Comparison of ENCODE assay signal across 8 mouse cellular contexts in the genomic region with DNA sequence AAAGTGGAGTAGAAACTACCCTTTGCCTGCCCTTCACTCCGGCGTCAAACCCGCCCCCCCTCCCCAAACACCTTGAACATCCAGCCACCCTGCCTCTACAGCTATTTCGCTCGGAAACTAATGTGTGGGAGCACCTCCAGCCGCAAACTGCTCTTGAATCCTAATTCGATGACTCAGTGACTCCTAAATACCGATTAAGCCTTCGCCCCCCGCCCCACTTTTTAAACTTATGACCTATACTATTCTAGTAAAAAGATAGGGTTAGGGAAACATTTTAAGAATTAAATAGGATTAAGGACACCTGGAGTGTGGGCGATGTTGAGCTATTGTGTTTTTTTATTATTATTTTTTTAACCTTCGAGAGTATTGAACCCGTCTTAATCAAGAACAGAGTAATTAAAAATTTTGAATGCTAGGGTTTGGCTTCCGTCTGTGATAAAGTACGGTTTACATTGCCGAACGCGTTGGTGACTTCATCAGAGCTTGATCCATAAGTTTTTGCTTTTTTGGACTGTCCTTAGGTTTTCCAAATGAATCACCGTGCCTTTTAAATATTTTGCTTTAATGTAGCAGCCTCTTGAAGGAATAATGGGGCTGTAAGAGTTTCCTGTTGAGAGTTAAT. TPM values are rescaled to one million over a fixed set of nuclear protein-coding genes. Genes with fewer than 3 reads are reported as not detected.
A peak's percentile ranks its signal among the peaks of the same experiment; 100 is the strongest.
DNase-seq lines count a peak whose midpoint lies in the region; ATAC-seq and TF ChIP-seq lines count a peak whose summit lies in the region.

No protein-coding gene starts in this region.

- no peaks in the 10 kb centered on the region for H3K9me3 ChIP-seq in forebrain, embryonic 14.5 days (replicated peaks; ENCODE audit: control insufficient read depth, low read length)
- H3K9me3 ChIP-seq in liver, postnatal 0 days (ENCODE audit: low read length), result no peaks in the 10 kb centered on the region

- peak overlapping the region; percentile 79 for H3K4me2 ChIP-seq in forebrain, embryonic 14.5 days (ENCODE audit: low read length)
- peak overlapping the region; percentile 95 for H3K4me2 ChIP-seq in liver, postnatal 0 days (ENCODE audit: low read depth, low read length)

- peak overlapping the region; percentile 96 for H3K9ac ChIP-seq in forebrain, embryonic 14.5 days (ENCODE audit: low read length)
- H3K9ac ChIP-seq in liver, postnatal 0 days (replicated peaks), result peak overlapping the region; percentile 87

- no peak for TF ChIP-seq EP300 in liver, postnatal 0 days (IDR thresholded peaks at IDR 0.05; ENCODE audit: low read depth)

- H3K36me3 ChIP-seq in forebrain, embryonic 14.5 days (ENCODE audit: control insufficient read depth, insufficient read depth, low read length), result no peaks in the 10 kb centered on the region
- H3K36me3 ChIP-seq in liver, postnatal 0 days (replicated peaks; ENCODE audit: insufficient read depth, low read length), result no peaks in the 10 kb centered on the region

- peak overlapping the region; percentile 91 for H3K4me3 ChIP-seq in forebrain, embryonic 14.5 days (ENCODE audit: low read depth, low read length)
- peak overlapping the region; percentile 85 for H3K4me3 ChIP-seq in liver, postnatal 0 days (ENCODE audit: low read depth, low read length)

- H3K27me3 ChIP-seq in forebrain, embryonic 14.5 days (replicated peaks; ENCODE audit: control insufficient read depth, insufficient read depth, low read length), result no peaks in the 10 kb centered on the region
- H3K27me3 ChIP-seq in liver, postnatal 0 days (ENCODE audit: insufficient read depth, low read length), result no peaks in the 10 kb centered on the region

- H3K27ac ChIP-seq in forebrain, embryonic 14.5 days (ENCODE audit: low read depth, low read length), result peak overlapping the region; percentile 99
- H3K27ac ChIP-seq in liver, postnatal 0 days (ENCODE audit: low read depth), result peak overlapping the region; percentile 96

- peak; percentile 26 for DNase-seq in kidney, adult 9 months
- DNase-seq in kidney, adult 18-20 months, result no peak
- DNase-seq in Muller cell, postnatal 12 days (ENCODE audit: inconsistent ontology term), result peak; percentile 51
- DNase-seq in forebrain, embryonic 14.5 days (ENCODE audit: low spot score), result peak; percentile 22
- no peak for DNase-seq in liver, postnatal 0 days
- no peak for DNase-seq in urinary bladder, adult 2 months (ENCODE audit: low spot score)
- DNase-seq in gastrocnemius, postnatal 10 days, result no peak
- DNase-seq in lung, postnatal 4 days, result no peak

- WGBS in forebrain, embryonic 14.5 days, result under 1% methylated on average over 19 of the region's 19 CpGs
- under 1% methylated on average over 19 of the region's 19 CpGs for WGBS in liver, postnatal 0 days (ENCODE audit: insufficient replicate concordance)

- TF ChIP-seq CTCF in liver, postnatal 0 days (IDR thresholded peaks at IDR 0.05; ENCODE audit: low read depth), result no peak

- ATAC-seq in forebrain, embryonic 14.5 days, result no peak
- ATAC-seq in liver, postnatal 0 days, result no peak

- peaks cover 13% of the 10 kb centered on the region for H3K4me1 ChIP-seq in forebrain, embryonic 14.5 days (ENCODE audit: control insufficient read depth, insufficient read depth, low read length)
- peaks cover 10% of the 10 kb centered on the region for H3K4me1 ChIP-seq in liver, postnatal 0 days (ENCODE audit: insufficient read depth)

RNA-seq across cellular contexts. Expression of a gene that starts 0.9 kb away (rescaled TPM):
- 11.2 and 11.5 TPM in 2 replicates for polyA plus RNA-seq in forebrain, embryonic 14.5 days (2014; fragmentation: Nextera tagmentation; extraction: Ambion mirVana)
- 2.7 and 2.8 TPM in 2 replicates for polyA plus RNA-seq in liver, postnatal 0 days (2015; fragmentation: Nextera tagmentation; extraction: Ambion mirVana)
- polyA plus RNA-seq in urinary bladder, adult 2 months (2012; rRNA removed), result 12.5 and 15.9 TPM in 2 replicates
- total RNA-seq in gastrocnemius, postnatal 10 days (2021), result 10 to 100 TPM; 22.7 to 28.4 TPM

Comparison
In these comparisons a context has a peak if more than half of its experiments do, and no peak if none do; other contexts are left out.
1. DNase-seq: peak in kidney, adult 9 months (single experiment), Muller cell, postnatal 12 days (single experiment) and forebrain, embryonic 14.5 days (single experiment); none in kidney, adult 18-20 months (single experiment), liver, postnatal 0 days (single experiment), urinary bladder, adult 2 months (single experiment), gastrocnemius, postnatal 10 days (single experiment) and lung, postnatal 4 days (0 of 2).